Mouse (Mus musculus): ENCODE measurements around the gene Syndig1. TPM values are rescaled to one million over a fixed set of nuclear protein-coding genes. Genes with fewer than 3 reads are reported as not detected.

Gene Syndig1
- total RNA-seq, 2 experiments from 2014 or later: not detected

GRCm38 (mm10) chr2:149835091-149835490 is 6.1 kb downstream of the Syndig1 start:
- H3K4me3 ChIP-seq: no peak overlapping the region
- no peak for TF ChIP-seq CTCF (IDR thresholded peaks at IDR 0.05)
- no peak overlapping the region for H3K27ac ChIP-seq
- intact Hi-C loops (cut with DNase I): no loop called here
- no peak for DNase-seq

- Histone ChIP-seq H3K27ac (no peak overlapping the region), H3K4me3 (no peak overlapping the region)
- intact Hi-C loops (cut with DNase I): no loop called here
- no peak for TF ChIP-seq CTCF (IDR thresholded peaks at IDR 0.05)
- no peak for DNase-seq
Measured at GRCm38 (mm10) chr2:149836471-149837135, 7.6 kb downstream of the Syndig1 start.

GRCm38 (mm10) chr2:149839666-149840065 is 10.7 kb downstream of the Syndig1 start:
- TF ChIP-seq CTCF (IDR thresholded peaks at IDR 0.05): no peak
- H3K4me3 ChIP-seq: no peak overlapping the region
- DNase-seq: no peak
- no peak overlapping the region for H3K27ac ChIP-seq
- intact Hi-C loops (cut with DNase I): no loop called here

GRCm38 (mm10) chr2:149844575-149844974 is 15.6 kb downstream of the Syndig1 start:
- H3K27ac ChIP-seq: no peak overlapping the region
- no peak overlapping the region for H3K4me3 ChIP-seq
- TF ChIP-seq CTCF (IDR thresholded peaks at IDR 0.05): no peak
- intact Hi-C loops (cut with DNase I): no loop called here
- DNase-seq: no peak

- intact Hi-C loops (cut with DNase I): no loop called here
- TF ChIP-seq CTCF (IDR thresholded peaks at IDR 0.05): no peak
- H3K27ac ChIP-seq: no peak overlapping the region
- no peak overlapping the region for H3K4me3 ChIP-seq
- no peak for DNase-seq
Measured at GRCm38 (mm10) chr2:149848778-149849177, 19.8 kb downstream of the Syndig1 start.

- Histone ChIP-seq H3K4me3 (no peak overlapping the region), H3K27ac (no peak overlapping the region)
- no peak for DNase-seq
- no peak for TF ChIP-seq CTCF (IDR thresholded peaks at IDR 0.05)
- intact Hi-C loops (cut with DNase I): no loop called here
Measured at GRCm38 (mm10) chr2:149861002-149861401, 32.0 kb downstream of the Syndig1 start.

- Histone ChIP-seq H3K4me3 (no peak overlapping the region), H3K27ac (no peak overlapping the region)
- TF ChIP-seq CTCF (IDR thresholded peaks at IDR 0.05): no peak
- DNase-seq: no peak
- intact Hi-C loops (cut with DNase I): no loop called here
Measured at GRCm38 (mm10) chr2:149865914-149866435, 37.0 kb downstream of the Syndig1 start.

GRCm38 (mm10) chr2:149870496-149870895 is 41.5 kb downstream of the Syndig1 start:
- intact Hi-C loops (cut with DNase I): no loop called here
- no peak for TF ChIP-seq CTCF (IDR thresholded peaks at IDR 0.05)

GRCm38 (mm10) chr2:149872496-149872895 is 43.5 kb downstream of the Syndig1 start:
- H3K27ac ChIP-seq: no peak overlapping the region
- DNase-seq: no peak
- no peak overlapping the region for H3K4me3 ChIP-seq
- intact Hi-C loops (cut with DNase I): no loop called here
- no peak for TF ChIP-seq CTCF (IDR thresholded peaks at IDR 0.05)

More at GRCm38 (mm10) chr2:149870496-149870895, 41.5 kb downstream of the Syndig1 start:
- DNase-seq: no peak
- Histone ChIP-seq H3K4me3 (no peak overlapping the region), H3K27ac (no peak overlapping the region)

GRCm38 (mm10) chr2:149873346-149873745 is 44.3 kb downstream of the Syndig1 start:
- H3K27ac ChIP-seq: no peak overlapping the region
- intact Hi-C loops (cut with DNase I): no loop called here
- no peak for DNase-seq
- no peak overlapping the region for H3K4me3 ChIP-seq
- TF ChIP-seq CTCF (IDR thresholded peaks at IDR 0.05): no peak

- TF ChIP-seq CTCF (IDR thresholded peaks at IDR 0.05): no peak
Measured at GRCm38 (mm10) chr2:149877954-149878353, 48.9 kb downstream of the Syndig1 start.

GRCm38 (mm10) chr2:149887634-149888033 is 58.6 kb downstream of the Syndig1 start:
- no peak for DNase-seq

More at GRCm38 (mm10) chr2:149877954-149878353, 48.9 kb downstream of the Syndig1 start:
- Histone ChIP-seq H3K27ac (no peak overlapping the region), H3K4me3 (no peak overlapping the region)
- no peak for DNase-seq
- intact Hi-C loops (cut with DNase I): no loop called here

GRCm38 (mm10) chr2:149891647-149892046 is 62.6 kb downstream of the Syndig1 start:
- DNase-seq: no peak
- Histone ChIP-seq H3K4me3 (no peak overlapping the region), H3K27ac (no peak overlapping the region)
- no peak for TF ChIP-seq CTCF (IDR thresholded peaks at IDR 0.05)
- intact Hi-C loops (cut with DNase I): no loop called here

More at GRCm38 (mm10) chr2:149887634-149888033, 58.6 kb downstream of the Syndig1 start:
- no peak for TF ChIP-seq CTCF (IDR thresholded peaks at IDR 0.05)
- intact Hi-C loops (cut with DNase I): no loop called here
- no peak overlapping the region for H3K27ac ChIP-seq
- no peak overlapping the region for H3K4me3 ChIP-seq

GRCm38 (mm10) chr2:149896337-149896736 is 67.3 kb downstream of the Syndig1 start:
- no peak for TF ChIP-seq CTCF (IDR thresholded peaks at IDR 0.05)
- no peak overlapping the region for H3K27ac ChIP-seq
- no peak overlapping the region for H3K4me3 ChIP-seq
- DNase-seq: no peak
- intact Hi-C loops (cut with DNase I): no loop called here

Data from gastrocnemius, adult 2 months (tissue).